8 mouse cellular contexts compared by ENCODE assay signal in genomic region chr2:32450881-32451844, GRCm38 (mm10). TPM values are rescaled to one million over a fixed set of nuclear protein-coding genes. Genes with fewer than 3 reads are reported as not detected.
DNase-seq lines count a peak whose midpoint lies in the region; ATAC-seq and TF ChIP-seq lines count a peak whose summit lies in the region.

Gene Slc25a25 (minus strand): TSS chr2:32451445.

- peak within 1 kb of the TSS; percentile 96 for H3K27ac ChIP-seq in heart, embryonic 11.5 days (ENCODE audit: low read depth, low read length)
- H3K27ac ChIP-seq in kidney, embryonic 16.5 days (ENCODE audit: low read length): peak within 1 kb of the TSS; percentile 98
- peak within 1 kb of the TSS; percentile 77 for H3K27ac ChIP-seq in liver, adult 2 months (replicated peaks; ENCODE audit: insufficient read depth, low read depth, low read length)

- no peaks in the 10 kb centered on the region; the same call in 1 of the 2 replicates for H3K36me3 ChIP-seq in heart, embryonic 11.5 days (ENCODE audit: control insufficient read depth, insufficient read depth, low read length)
- H3K36me3 ChIP-seq in kidney, embryonic 16.5 days (ENCODE audit: insufficient read depth, low read length): peaks cover 13% of the 10 kb centered on the region; the same call in 1 of the 2 replicates
- no peaks in the 10 kb centered on the region; the same call in 1 of the 2 replicates for H3K36me3 ChIP-seq in liver, adult 2 months (ENCODE audit: control insufficient read depth, insufficient read depth, low read length)
- no peaks in the 10 kb centered on the region for H3K36me3 ChIP-seq in myocyte (ENCODE audit: control insufficient read depth, insufficient read depth)
- H3K36me3 ChIP-seq in splenic B cell, adult 2 months (ENCODE audit: control insufficient read depth, insufficient read depth, low read length, poor library complexity, severe bottlenecking): no peaks in the 10 kb centered on the region; the same call in 1 of the 2 replicates

- no peaks in the 10 kb centered on the region for H3K9me3 ChIP-seq in heart, embryonic 11.5 days (replicated peaks; ENCODE audit: control insufficient read depth, low read length)
- no peaks in the 10 kb centered on the region for H3K9me3 ChIP-seq in kidney, embryonic 16.5 days (ENCODE audit: low read length)

- peak within 1 kb of the TSS; percentile 89 for H3K9ac ChIP-seq in heart, embryonic 11.5 days (ENCODE audit: low read depth, low read length)
- peak within 1 kb of the TSS; percentile 83 for H3K9ac ChIP-seq in kidney, embryonic 16.5 days (replicated peaks; ENCODE audit: low read length)
- H3K9ac ChIP-seq in liver, adult 2 months (ENCODE audit: low read depth, low read length): peak within 1 kb of the TSS; percentile 97

- peaks cover 9% of the 10 kb centered on the region for H3K79me2 ChIP-seq in liver, adult 2 months (ENCODE audit: control insufficient read depth, insufficient read depth, low read length)
- H3K79me2 ChIP-seq in myocyte (ENCODE audit: control insufficient read depth, insufficient read depth): peaks cover 37% of the 10 kb centered on the region

- TF ChIP-seq POLR2A in liver, adult 2 months (IDR thresholded peaks at IDR 0.05; ENCODE audit: extremely low read depth, insufficient read depth, low read length): peak; percentile 78
- TF ChIP-seq POLR2A in myocyte (IDR thresholded peaks at IDR 0.05; ENCODE audit: insufficient read length, low read depth): peak; percentile 80

- peak; percentile 96 to 97 for DNase-seq in B cell, adult 2 months
- DNase-seq in brain, adult 2 months (ENCODE audit: low read depth, low spot score): peak; percentile 99
- DNase-seq in liver, adult 2 months (ENCODE audit: extremely low read depth, low read depth, low spot score): peak; percentile 91
- DNase-seq in splenic B cell, adult 2 months (ENCODE audit: low read depth, low spot score): peak; percentile 98

- under 1% methylated on average over 102 of the region's 103 CpGs for WGBS in heart, embryonic 11.5 days (ENCODE audit: insufficient replicate concordance)
- under 1% methylated on average over 103 of the region's 103 CpGs for WGBS in kidney, embryonic 16.5 days
- under 1% methylated on average over 103 of the region's 103 CpGs for WGBS in liver, adult 2 months

- peak within 1 kb of the TSS; percentile 78 for H3K4me2 ChIP-seq in heart, embryonic 11.5 days
- H3K4me2 ChIP-seq in kidney, embryonic 16.5 days (replicated peaks; ENCODE audit: low read depth, low read length): peak within 1 kb of the TSS; percentile 82
- H3K4me2 ChIP-seq in myocyte (ENCODE audit: low read depth): peak within 1 kb of the TSS; percentile 97

- ATAC-seq in erythroblast, adult 5-6 weeks (replicated peaks; ENCODE audit: low FRiP score, poor library complexity, severe bottlenecking): peak; percentile 84
- peak; percentile 90 for ATAC-seq in heart, embryonic 11.5 days (replicated peaks; ENCODE audit: insufficient number of reproducible peaks, low FRiP score, low TSS enrichment)
- ATAC-seq in kidney, embryonic 16.5 days (ENCODE audit: low FRiP score, low TSS enrichment): peak; percentile 90

- no peak for TF ChIP-seq CTCF in liver, adult 2 months (IDR thresholded peaks at IDR 0.05; ENCODE audit: low read depth, low read length)

- H3K27me3 ChIP-seq in heart, embryonic 11.5 days (ENCODE audit: control insufficient read depth, insufficient read depth, low read length): no peaks in the 10 kb centered on the region
- no peaks in the 10 kb centered on the region for H3K27me3 ChIP-seq in kidney, embryonic 16.5 days (ENCODE audit: insufficient read depth, low read length)
- no peaks in the 10 kb centered on the region for H3K27me3 ChIP-seq in liver, adult 2 months (ENCODE audit: control insufficient read depth, insufficient read depth, low read length)
- no peaks in the 10 kb centered on the region for H3K27me3 ChIP-seq in myocyte (ENCODE audit: control insufficient read depth, insufficient read depth, insufficient read length)
- no peaks in the 10 kb centered on the region for H3K27me3 ChIP-seq in splenic B cell, adult 2 months (ENCODE audit: control insufficient read depth, insufficient read depth, low read length, poor library complexity, severe bottlenecking)

- peaks cover 30% of the 10 kb centered on the region for H3K4me1 ChIP-seq in heart, embryonic 11.5 days (ENCODE audit: control insufficient read depth, insufficient read depth, low read length)
- H3K4me1 ChIP-seq in kidney, embryonic 16.5 days (ENCODE audit: insufficient read depth, low read length): peaks cover 35% of the 10 kb centered on the region
- H3K4me1 ChIP-seq in liver, adult 2 months (ENCODE audit: control insufficient read depth, insufficient read depth, low read length): peaks cover 25% of the 10 kb centered on the region

- peak within 1 kb of the TSS; percentile 77 for H3K4me3 ChIP-seq in heart, embryonic 11.5 days (ENCODE audit: low read depth, low read length)
- H3K4me3 ChIP-seq in kidney, embryonic 16.5 days (ENCODE audit: low read length): peak within 1 kb of the TSS; percentile 80
- peak within 1 kb of the TSS; percentile 83 for H3K4me3 ChIP-seq in liver, adult 2 months (ENCODE audit: insufficient read depth, low read depth, low read length)
- H3K4me3 ChIP-seq in myocyte: peak within 1 kb of the TSS; percentile 52

- H3ac ChIP-seq in myocyte (ENCODE audit: control insufficient read depth, insufficient read length): peak within 1 kb of the TSS; percentile 89

TF ChIP-seq in myocyte, 11 proteins besides CTCF, POLR2A, EP300 and RAD21:
- TF ChIP-seq USF1 (IDR thresholded peaks at IDR 0.05; ENCODE audit: low read depth): no peak
- no peak for TF ChIP-seq REST (IDR thresholded peaks at IDR 0.05; ENCODE audit: insufficient read depth, insufficient read length)
- TF ChIP-seq POLR2AphosphoS2 (IDR thresholded peaks at IDR 0.05; ENCODE audit: insufficient read length, low read depth): peak; percentile 70
- no peak for TF ChIP-seq TCF3 (IDR thresholded peaks at IDR 0.05; ENCODE audit: insufficient read length, low read depth)
- TF ChIP-seq SRF (IDR thresholded peaks at IDR 0.05; ENCODE audit: control insufficient read depth, insufficient read length, low read depth): peak; percentile 35
- TF ChIP-seq TCF12 (IDR thresholded peaks at IDR 0.05; ENCODE audit: insufficient read depth, poor library complexity, severe bottlenecking): no peak
- TF ChIP-seq MAX (IDR thresholded peaks at IDR 0.05; ENCODE audit: low read depth): no peak
- peak in 1 of 3 experiments; percentile 5 for TF ChIP-seq MYOD1 (IDR thresholded peaks at IDR 0.05; ENCODE audit: control insufficient read depth in 1 of 3, insufficient read length in 2 of 3, low read depth in 2 of 3)
- peak; percentile 15 for TF ChIP-seq E2F4 (IDR thresholded peaks at IDR 0.05; ENCODE audit: insufficient read depth)
- TF ChIP-seq CEBPB (IDR thresholded peaks at IDR 0.05; ENCODE audit: insufficient read depth, poor library complexity, severe bottlenecking): no peak
- TF ChIP-seq MYOG (IDR thresholded peaks at IDR 0.05; ENCODE audit: control insufficient read depth in 1 of 3, insufficient read depth in 1 of 3, insufficient read length in 2 of 3, low read depth in 2 of 3): no peak

RNA-seq across cellular contexts. Expression of gene Slc25a25, which starts in this region (rescaled TPM):
- total RNA-seq in erythroblast, adult 5-6 weeks (2015; ENCODE audit: low replicate concordance): 2.1 and 6.3 TPM in 2 replicates
- 4.2 and 16.2 TPM in 2 replicates for total RNA-seq in erythroblast, adult 5-6 weeks (2017; ENCODE audit: low replicate concordance)
- 7.9 and 8.5 TPM in 2 replicates for polyA plus RNA-seq in heart, embryonic 11.5 days (2014; fragmentation: Nextera tagmentation; extraction: Ambion mirVana)
- 21.2 and 21.9 TPM in 2 replicates for polyA plus RNA-seq in kidney, embryonic 16.5 days (2015; fragmentation: Nextera tagmentation; extraction: Ambion mirVana)
- total RNA-seq in liver, adult 2 months (2014; rRNA removed): 40.0 and 41.9 TPM in 2 replicates
- 57.9 and 124 TPM in 2 replicates for polyA plus RNA-seq in liver, adult 2 months (2012; rRNA removed)
- polyA plus RNA-seq in myocyte (2012; fragmentation: generic; extraction: Trizol): 9.5 TPM

Comparison
In these comparisons a context has a peak if more than half of its experiments do, and no peak if none do; other contexts are left out.
1. Peak in every context shown above with its lines: DNase-seq, ATAC-seq, H3K4me3 ChIP-seq and H3K27ac ChIP-seq.